Mouse (Mus musculus) urinary bladder, postnatal 36 days (tissue): Measurements from ENCODE around the gene Nr3c2.

Source experiments
- DNase-seq, 2 experiments: peaks; one replicate each; pipeline ENCODE4 v3.0.0; 2022; ENCODE audit warnings: low spot score in 2 of 2, mixed read lengths in 1 of 2

Gene Nr3c2

GRCm38 (mm10) chr8:76899411-76900154, at the start of gene Nr3c2:
Gene Nr3c2 (plus strand): TSS chr8:76899442.
- DNase-seq: peak; percentile 9 to 23

GRCm38 (mm10) chr8:76858534-76858933, 40.7 kb upstream of the Nr3c2 start:
- DNase-seq: no peak

DNA sequence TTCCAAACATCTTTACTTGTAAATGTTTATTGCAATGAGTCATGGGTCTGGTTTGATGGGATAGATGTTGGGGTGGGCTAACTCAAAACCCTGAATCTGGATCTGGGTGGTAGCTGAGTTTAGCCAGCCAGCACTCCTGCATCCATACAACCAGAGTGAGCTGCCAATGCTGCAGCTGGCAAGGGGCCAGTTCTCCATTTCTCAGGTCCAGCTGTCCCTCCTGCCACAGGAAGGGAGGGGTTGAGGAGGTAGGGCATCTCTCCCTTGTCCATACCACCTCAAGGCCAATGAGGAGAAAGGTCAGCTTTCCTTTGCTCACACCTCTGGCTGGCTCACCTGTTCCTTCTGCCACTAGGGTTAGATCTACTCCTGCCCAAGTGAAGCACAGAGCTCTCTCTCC, 39.5 kb upstream of the Nr3c2 start:
- DNase-seq: no peak

DNA sequence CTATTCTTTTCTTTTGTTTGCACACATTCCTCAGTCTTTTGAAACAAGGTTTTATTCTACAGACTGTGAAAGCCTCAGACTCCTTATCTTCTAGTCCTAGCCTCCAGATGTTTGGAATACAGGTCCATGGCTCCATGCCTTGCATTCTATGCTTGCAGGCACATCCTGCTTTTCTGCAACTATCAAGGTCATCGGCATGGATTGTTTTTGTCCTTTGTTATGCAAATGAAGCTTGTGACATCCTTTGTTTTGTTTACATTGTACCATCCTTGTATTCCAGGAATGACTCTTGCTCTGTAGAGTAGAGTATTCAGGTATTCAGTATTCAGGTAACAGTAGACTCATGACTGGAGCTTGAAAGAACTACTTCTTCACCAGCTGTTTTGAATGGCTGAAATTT, 36.2 kb upstream of the Nr3c2 start:
- DNase-seq: no peak

GRCm38 (mm10) chr8:76876809-76877208, 22.4 kb upstream of the Nr3c2 start:
- no peak for DNase-seq

GRCm38 (mm10) chr8:76897050-76897449, 2.2 kb upstream of the Nr3c2 start:
- DNase-seq: no peak

DNA sequence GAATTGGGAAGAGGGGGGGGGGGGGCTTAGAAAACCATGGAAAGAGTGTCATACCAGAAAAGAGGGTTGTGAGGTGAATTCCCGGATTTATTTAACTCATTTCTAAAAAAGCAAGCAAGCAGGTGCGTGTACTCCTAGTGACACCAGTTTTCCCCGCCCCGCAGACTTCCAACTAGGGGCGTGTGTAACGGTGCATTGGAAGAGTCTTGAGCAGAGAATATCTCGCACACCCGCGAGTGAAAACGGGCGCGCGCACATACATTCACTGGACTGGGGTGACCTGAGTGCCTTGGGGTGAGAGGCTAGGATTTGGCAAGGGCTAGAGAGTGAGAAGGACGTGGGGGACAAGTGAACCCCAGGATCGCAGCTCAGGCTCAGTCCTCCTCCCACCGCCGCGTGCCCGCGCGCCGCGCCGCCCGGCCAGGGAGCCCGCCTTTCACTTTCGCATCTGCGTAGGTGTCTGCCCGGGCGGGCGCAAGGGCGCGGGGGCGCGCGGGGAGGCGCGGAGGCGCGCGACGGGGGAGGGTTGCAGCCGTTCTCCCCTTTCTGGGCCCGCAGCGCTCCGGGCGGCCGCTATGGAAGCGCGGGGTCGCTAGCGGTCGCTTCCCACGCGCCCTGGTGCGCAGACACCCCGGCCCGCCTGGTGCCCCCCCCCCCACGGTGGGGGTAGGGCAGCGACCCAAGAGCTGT, 376 bp upstream of the Nr3c2 start:
- peak; percentile 56 to 72 for DNase-seq

- peak; percentile 36 to 42 for DNase-seq
These were observed 1.2 kb downstream of the Nr3c2 start for GRCm38 (mm10) chr8:76900155-76901141.

DNA sequence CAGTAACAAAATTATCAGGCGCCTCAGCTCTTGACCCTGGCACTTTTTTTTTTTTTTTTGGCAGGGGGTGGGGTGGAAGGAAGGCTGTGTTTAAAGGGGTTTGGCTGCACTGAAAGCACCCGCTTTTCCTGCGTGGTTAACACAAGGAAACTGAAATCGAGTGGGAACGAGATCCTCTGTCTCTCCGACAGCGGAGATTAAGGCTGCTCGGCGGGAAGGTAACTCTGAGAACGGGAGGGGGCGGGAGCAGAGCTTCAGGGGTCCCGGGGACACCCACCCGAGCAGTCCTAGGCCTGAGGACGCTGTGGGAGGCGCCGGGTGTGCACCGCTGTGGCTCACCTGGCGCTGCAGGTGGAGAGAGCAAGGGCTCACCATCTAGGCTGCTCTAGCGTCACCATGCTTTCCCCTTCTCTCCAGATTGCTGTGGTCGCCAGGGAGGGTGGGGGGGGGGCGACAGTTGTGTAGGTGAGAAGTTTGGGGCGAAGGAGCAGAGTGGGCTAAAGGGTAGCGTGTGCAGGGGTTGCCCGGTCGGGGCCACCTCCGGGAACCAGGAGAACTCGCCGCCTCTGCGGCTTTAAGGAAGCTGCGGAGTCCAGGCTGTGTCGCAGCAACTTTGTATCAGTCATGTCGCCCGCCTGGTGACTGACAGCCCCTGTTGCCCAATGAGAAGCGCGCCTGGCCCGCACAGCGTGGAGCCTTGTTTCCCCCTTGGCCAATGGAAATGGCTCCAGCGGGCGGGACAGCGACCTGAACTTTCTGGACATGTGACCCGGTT, 2.4 kb downstream of the Nr3c2 start:
- DNase-seq: peak; percentile 95 to 98

DNA sequence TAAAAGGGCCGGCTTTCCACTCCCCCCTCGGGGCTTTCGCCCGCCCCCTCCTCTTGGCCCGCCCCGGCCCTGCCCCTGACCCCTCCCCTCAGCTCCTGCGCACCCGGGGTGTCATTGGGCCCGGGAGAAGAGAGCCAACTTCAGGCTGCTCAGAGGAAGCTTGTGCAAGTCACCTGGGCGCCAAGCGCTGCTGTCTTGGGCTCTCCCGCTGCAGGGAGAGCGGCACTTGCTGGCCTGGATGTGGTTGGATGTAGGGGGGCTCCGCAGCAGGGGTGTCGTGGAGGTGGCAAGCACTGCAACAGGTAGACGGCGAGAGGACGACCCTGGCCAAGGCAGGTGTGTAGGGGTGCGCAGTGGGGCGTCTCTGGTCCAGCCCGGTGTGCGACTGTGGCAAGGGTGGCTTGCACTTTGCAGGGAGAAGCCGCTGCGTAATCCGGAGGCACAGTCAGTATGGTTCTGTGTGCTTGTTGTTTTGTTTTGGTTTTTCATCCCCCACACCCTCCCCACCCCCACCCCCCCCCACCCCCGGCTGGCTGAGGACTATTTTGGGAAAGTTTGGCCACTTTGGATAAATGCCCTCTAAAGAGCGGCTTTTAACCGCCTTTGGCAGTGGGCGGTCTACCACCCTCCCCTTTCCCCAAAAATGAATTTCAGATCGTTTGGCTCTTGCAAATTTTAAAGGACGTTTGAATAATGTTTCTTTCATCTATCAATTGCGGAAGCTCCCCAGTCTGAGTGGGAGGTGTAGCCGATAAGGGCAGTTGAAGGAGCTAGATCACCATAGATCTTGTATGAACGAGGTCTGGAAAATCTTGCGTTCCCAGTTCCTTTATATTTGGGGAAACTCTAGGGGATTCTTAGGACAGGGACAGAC, 3.2 kb downstream of the Nr3c2 start:
- no peak for DNase-seq

GRCm38 (mm10) chr8:76911206-76911605, 12.0 kb downstream of the Nr3c2 start:
- no peak for DNase-seq

DNA sequence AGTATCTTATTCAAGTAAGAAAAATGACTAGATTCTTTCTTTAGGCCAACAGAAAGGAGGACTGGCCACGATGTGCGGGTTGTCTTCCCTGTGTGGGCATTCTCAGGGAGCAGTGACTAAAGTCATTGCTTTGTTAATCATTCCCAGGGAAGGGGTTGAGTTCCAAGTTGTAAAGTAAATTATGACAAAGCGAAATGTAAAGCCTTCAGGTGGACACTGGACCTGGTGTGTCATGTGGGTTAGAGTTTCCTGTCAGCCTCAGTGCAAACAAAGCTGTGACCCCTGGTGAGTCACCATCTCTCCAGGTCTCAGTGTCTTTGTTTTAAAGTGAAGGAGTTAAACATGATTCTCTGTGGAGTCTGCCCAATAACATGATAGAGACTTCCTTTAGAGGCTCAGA, 13.4 kb downstream of the Nr3c2 start:
- DNase-seq: no peak

GRCm38 (mm10) chr8:76913207-76913606, 14.0 kb downstream of the Nr3c2 start:
- DNase-seq: no peak

- DNase-seq: no peak
These were observed 16.0 kb downstream of the Nr3c2 start for GRCm38 (mm10) chr8:76915260-76915659.

- no peak for DNase-seq
These were observed 20.3 kb downstream of the Nr3c2 start for GRCm38 (mm10) chr8:76919546-76919945.

- no peak for DNase-seq
These were observed 24.9 kb downstream of the Nr3c2 start for GRCm38 (mm10) chr8:76924150-76924549.

DNA sequence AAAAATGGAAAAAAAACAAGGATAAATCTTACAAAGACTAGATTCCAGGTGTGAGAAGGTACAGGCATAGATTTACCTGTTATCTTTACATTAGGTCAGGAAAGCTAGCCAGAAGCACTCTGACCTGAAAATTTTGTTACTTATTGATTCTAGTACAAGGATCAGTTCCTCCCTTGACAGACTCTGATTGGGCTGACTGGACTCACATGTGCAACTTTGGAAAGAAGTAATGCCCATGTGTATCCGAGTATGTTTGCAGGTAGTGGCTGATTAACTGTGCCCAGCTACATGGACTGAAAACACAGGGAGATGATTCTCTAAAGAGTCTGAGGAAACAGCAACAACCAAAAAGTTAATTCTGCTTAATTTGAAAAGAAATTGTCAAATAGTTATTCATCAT, 29.1 kb downstream of the Nr3c2 start:
- no peak for DNase-seq

DNA sequence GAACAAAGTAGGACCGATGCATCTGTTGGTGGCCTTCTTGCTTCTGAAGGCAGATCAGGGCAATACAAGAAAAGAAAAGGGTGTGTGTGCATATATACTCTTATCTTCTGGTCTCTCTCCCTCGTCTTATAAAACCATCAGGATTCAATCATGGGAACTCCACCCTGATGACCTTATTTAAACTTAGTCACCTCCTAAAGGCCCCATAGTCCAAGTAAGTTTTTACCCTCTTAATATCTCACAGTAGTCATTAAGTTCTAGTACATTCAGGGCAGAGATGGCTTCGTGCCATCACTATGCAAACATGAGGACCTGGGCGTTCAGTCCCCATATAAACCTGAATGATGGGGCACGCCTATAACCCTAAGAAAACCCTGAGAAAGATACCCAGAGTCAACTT, 29.6 kb downstream of the Nr3c2 start:
- no peak for DNase-seq

- DNase-seq: no peak
These were observed 65.8 kb downstream of the Nr3c2 start for GRCm38 (mm10) chr8:76965046-76965445.

GRCm38 (mm10) chr8:76971187-76971586, 71.9 kb downstream of the Nr3c2 start:
- DNase-seq: no peak
